Mouse (Mus musculus): Measurements from ENCODE around the gene Adam11.

- TF ChIP-seq CTCF (IDR thresholded peaks at IDR 0.05; ENCODE audit: low read depth, low read length) (no peak), POLR2A (IDR thresholded peaks at IDR 0.05; ENCODE audit: extremely low read depth, insufficient read depth, low read length) (no peak)
These were observed 6.8 kb upstream of the Adam11 start for GRCm38 (mm10) chr11:102754416-102754815.

All from liver, adult 2 months (tissue).